Mouse (Mus musculus) stomach, embryonic 15.5 days (tissue): ENCODE measurements at regions not wholly inside any gene's neighbourhood (a gene's known extent, or its start where the extent isn't known, plus 50 kb on each side); places are given as distances from the start of the nearest gene placed in this dataset.

Experiments
- ATAC-seq: fragments of 200-750 bp; cut with Nextera tagmentation; 2 replicates; pipeline ENCODE4 v1.8.0; 2017; ENCODE audit warnings: low read depth, moderate number of reproducible peaks, moderate TSS enrichment; ENCODE audit not compliant: insufficient read depth, low FRiP score
- H3K27ac ChIP-seq: fragments of 300-500 bp; sonication (generic); 2 replicates; pipeline ENCODE4 v1.5.1; 2015; ENCODE audit warnings: mild to moderate bottlenecking, inconsistent platforms
- H3K27me3 ChIP-seq: fragments of 300-500 bp; sonication (generic); replicated peaks from 2 replicates; pipeline ENCODE4 v1.6.1; 2015; ENCODE audit warnings: inconsistent platforms
- H3K36me3 ChIP-seq: fragments of 300-500 bp; sonication (generic); 2 replicates; pipeline ENCODE4 v1.6.1; 2015; ENCODE audit warnings: inconsistent platforms
- H3K4me1 ChIP-seq: fragments of 300-500 bp; sonication (generic); 2 replicates; pipeline ENCODE4 v1.6.1; 2015; ENCODE audit warnings: inconsistent platforms
- H3K4me2 ChIP-seq: fragments of 300-500 bp; sonication (generic); 2 replicates; pipeline ENCODE4 v1.6.1; 2015; ENCODE audit warnings: mild to moderate bottlenecking, inconsistent platforms
- H3K4me3 ChIP-seq: fragments of 300-500 bp; sonication (generic); replicated peaks from 2 replicates; pipeline ENCODE4 v1.5.1; 2015; ENCODE audit warnings: inconsistent platforms
- H3K9ac ChIP-seq: fragments of 300-500 bp; sonication (generic); 2 replicates; pipeline ENCODE4 v1.6.1; 2015; ENCODE audit warnings: inconsistent platforms
- H3K9me3 ChIP-seq: fragments of 300-500 bp; sonication (generic); 2 replicates; pipeline ENCODE4 v1.6.1; 2016; ENCODE audit warnings: inconsistent platforms
- WGBS: fragments of 180-500 bp; shearing (Covaris S2); methylation state at CpG from one replicate; pipeline ENCODE4 v1.1.7; 2015; 5-methylcytosine and 5-hydroxymethylcytosine counted together

DNA sequence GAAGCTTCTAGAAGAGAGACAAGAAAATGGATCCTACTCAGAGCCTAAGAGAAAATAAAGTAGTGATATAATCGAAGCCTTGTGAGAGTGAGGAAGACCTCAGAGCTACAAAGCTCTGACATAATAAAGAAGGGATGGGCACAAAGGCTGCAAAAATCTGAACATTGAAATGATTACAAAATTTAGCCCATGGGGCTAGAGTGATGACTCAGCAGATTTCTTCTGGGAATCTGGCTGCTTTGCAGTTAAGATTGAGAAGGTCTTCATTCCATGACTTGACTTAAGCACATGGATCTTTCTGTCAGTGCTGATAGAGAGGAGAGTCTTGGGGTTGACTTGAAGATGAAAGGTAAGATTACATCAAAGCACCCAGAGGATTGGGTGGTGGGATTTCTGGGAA lies 633.3 kb upstream of the Gm19410 start:
- H3K27ac ChIP-seq = no peak overlapping the region
- H3K4me1 ChIP-seq = no peaks in the 10 kb centered on the region
- no peaks in the 10 kb centered on the region for H3K27me3 ChIP-seq
- H3K36me3 ChIP-seq = no peaks in the 10 kb centered on the region
- no peak overlapping the region for H3K4me3 ChIP-seq
- no peak overlapping the region for H3K4me2 ChIP-seq
- no peak for ATAC-seq
- H3K9me3 ChIP-seq = no peaks in the 10 kb centered on the region
- no peak overlapping the region for H3K9ac ChIP-seq
- WGBS = 91% methylated on average over 1 of the region's 1 CpGs

DNA sequence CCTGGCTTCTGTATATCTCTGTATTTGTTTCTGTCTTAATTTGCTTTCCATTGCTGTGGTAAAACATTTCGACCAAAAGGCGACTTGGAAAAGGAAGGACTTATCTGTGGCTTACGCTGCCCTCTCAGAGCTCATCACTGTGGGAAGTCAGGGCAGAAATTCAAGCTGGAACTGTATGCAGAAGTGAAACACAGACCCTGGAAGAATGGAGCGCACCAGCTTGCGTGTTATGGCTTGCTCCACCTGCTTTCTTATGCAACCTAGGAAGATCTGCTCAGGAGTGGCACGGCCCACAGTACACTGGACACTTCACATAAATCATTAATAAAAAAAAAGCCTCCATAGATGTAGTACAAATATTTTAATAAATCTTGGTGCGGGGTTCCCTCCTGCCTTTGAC lies 630.0 kb upstream of the Gm19410 start:
- Histone ChIP-seq H3K27ac (no peak overlapping the region), H3K4me1 (no peaks in the 10 kb centered on the region), H3K4me2 (no peak overlapping the region), H3K4me3 (no peak overlapping the region), H3K36me3 (no peaks in the 10 kb centered on the region), H3K9me3 (no peaks in the 10 kb centered on the region), H3K9ac (no peak overlapping the region), H3K27me3 (no peaks in the 10 kb centered on the region)
- 74% methylated on average over 7 of the region's 7 CpGs for WGBS
- ATAC-seq = no peak

- no peak overlapping the region for H3K4me2 ChIP-seq
- no peak overlapping the region for H3K4me3 ChIP-seq
- no peak overlapping the region for H3K27ac ChIP-seq
- 79% methylated on average over 3 of the region's 3 CpGs for WGBS
- H3K27me3 ChIP-seq = no peaks in the 10 kb centered on the region
- no peak overlapping the region for H3K9ac ChIP-seq
- ATAC-seq = no peak
- no peaks in the 10 kb centered on the region for H3K9me3 ChIP-seq
- no peaks in the 10 kb centered on the region for H3K4me1 ChIP-seq
- no peaks in the 10 kb centered on the region for H3K36me3 ChIP-seq
Observed at GRCm38 (mm10) chr8:35136643-35137042, 628.9 kb upstream of the Gm19410 start.

DNA sequence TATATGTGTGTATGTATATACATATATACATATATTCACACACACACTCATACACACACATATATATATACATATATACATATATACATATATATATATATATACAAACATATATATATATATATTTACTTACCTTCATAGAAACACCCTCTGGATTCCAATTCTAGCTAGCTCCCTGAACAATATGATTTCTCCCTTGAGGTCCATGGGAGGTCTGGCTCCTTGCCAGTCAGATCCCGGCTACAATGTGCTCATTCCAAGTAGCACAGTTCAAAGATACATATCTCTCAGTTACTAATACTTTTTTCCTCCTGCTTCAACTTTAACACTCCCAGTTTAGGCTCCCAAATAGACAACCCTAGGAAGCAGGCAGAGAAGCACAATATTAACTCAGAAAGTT lies 624.8 kb upstream of the Gm19410 start:
- H3K36me3 ChIP-seq = no peaks in the 10 kb centered on the region
- WGBS = 49% methylated on average over 1 of the region's 1 CpGs
- no peaks in the 10 kb centered on the region for H3K27me3 ChIP-seq
- no peak overlapping the region for H3K4me3 ChIP-seq
- H3K9ac ChIP-seq = no peak overlapping the region
- no peak for ATAC-seq
- no peak overlapping the region for H3K27ac ChIP-seq
- no peak overlapping the region for H3K4me2 ChIP-seq
- no peaks in the 10 kb centered on the region for H3K4me1 ChIP-seq
- no peaks in the 10 kb centered on the region for H3K9me3 ChIP-seq

DNA sequence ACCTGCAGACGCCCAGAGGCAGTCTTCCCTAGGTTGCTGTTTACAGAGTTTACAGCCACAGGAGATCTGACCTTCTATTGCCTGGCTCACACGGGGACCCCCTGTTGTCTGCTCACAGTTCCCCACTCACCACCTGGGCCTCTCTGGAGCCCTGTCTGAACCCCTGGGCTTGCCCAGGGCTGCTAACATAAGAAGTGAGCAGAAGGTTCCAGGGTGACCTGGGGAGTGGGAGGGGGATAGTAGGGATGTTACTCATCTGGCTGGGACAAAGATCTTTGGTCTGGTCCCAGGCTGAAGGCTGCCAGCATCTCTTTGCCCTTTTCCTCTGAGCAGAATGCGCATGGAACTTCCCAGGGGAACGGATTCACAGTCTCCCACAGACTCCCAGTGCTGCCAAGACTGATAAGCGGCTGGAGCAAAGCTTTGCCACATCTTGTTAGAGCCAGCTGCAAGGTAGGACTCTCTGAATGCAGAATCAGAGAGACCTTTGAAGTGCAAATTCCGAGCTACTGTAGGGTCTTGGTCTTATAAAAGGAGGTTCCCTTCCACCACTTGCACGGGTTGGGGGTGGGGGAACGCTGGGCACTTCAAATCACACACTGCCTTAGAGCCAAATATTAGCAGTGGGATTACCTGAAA lies 622.5 kb upstream of the Gm19410 start:
- Histone ChIP-seq H3K9ac (no peak overlapping the region), H3K27ac (no peak overlapping the region), H3K4me3 (no peak overlapping the region), H3K27me3 (no peaks in the 10 kb centered on the region), H3K4me1 (no peaks in the 10 kb centered on the region), H3K4me2 (no peak overlapping the region), H3K9me3 (no peaks in the 10 kb centered on the region), H3K36me3 (no peaks in the 10 kb centered on the region)
- 37% methylated on average over 8 of the region's 8 CpGs for WGBS
- ATAC-seq = no peak

DNA sequence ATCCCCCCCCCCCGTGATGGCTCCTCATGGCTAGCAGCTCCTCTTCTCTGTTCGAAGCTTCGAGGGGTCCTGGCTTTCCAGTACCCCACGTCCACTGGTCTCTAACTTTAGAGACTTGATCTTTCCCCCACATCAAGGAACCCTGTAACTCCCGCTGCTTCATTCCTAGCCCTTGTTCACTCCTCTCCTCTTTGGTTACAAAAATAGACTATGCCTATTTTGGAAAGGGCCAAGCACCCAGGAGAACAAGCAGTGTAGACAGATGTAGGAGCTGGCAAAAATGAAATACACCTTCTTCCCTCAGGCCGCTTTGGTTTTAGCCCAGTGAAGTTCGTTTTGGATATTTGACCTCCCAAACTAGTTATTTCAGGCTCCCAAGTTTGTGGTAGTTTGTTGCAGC lies 621.9 kb upstream of the Gm19410 start:
- H3K4me2 ChIP-seq = no peak overlapping the region
- H3K36me3 ChIP-seq = no peaks in the 10 kb centered on the region
- H3K9me3 ChIP-seq = no peaks in the 10 kb centered on the region
- no peaks in the 10 kb centered on the region for H3K27me3 ChIP-seq
- no peaks in the 10 kb centered on the region for H3K4me1 ChIP-seq
- no peak overlapping the region for H3K9ac ChIP-seq
- no peak overlapping the region for H3K27ac ChIP-seq
- 52% methylated on average over 7 of the region's 7 CpGs for WGBS
- no peak overlapping the region for H3K4me3 ChIP-seq
- no peak for ATAC-seq

- H3K9ac ChIP-seq = no peak overlapping the region
- H3K4me1 ChIP-seq = no peaks in the 10 kb centered on the region
- no peaks in the 10 kb centered on the region for H3K36me3 ChIP-seq
- 26% methylated on average over 4 of the region's 4 CpGs for WGBS
- H3K9me3 ChIP-seq = no peaks in the 10 kb centered on the region
- H3K4me2 ChIP-seq = no peak overlapping the region
- no peaks in the 10 kb centered on the region for H3K27me3 ChIP-seq
- ATAC-seq = no peak
- no peak overlapping the region for H3K4me3 ChIP-seq
- no peak overlapping the region for H3K27ac ChIP-seq
Observed at GRCm38 (mm10) chr8:35144401-35144800, 621.2 kb upstream of the Gm19410 start.

DNA sequence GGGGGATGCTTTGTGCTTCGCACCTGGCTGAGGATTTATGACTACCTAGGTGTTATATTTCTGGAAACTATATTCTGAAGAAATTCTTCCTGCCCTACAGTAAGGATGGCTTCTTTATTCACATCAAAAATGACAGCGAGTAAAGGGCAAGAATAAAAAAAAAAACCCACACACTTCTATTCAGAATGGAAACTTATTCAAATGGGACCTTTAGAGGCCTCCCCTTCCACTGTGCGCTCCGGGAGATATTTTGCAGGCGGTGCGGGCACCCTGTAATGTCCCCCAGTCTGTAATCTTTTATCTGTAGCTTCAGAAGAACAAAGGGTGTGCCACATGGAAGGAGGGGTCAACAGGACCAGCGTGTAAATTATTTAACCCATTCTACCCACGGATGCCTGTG lies 618.1 kb upstream of the Gm19410 start:
- Histone ChIP-seq H3K36me3 (no peaks in the 10 kb centered on the region), H3K27me3 (no peaks in the 10 kb centered on the region)

DNA sequence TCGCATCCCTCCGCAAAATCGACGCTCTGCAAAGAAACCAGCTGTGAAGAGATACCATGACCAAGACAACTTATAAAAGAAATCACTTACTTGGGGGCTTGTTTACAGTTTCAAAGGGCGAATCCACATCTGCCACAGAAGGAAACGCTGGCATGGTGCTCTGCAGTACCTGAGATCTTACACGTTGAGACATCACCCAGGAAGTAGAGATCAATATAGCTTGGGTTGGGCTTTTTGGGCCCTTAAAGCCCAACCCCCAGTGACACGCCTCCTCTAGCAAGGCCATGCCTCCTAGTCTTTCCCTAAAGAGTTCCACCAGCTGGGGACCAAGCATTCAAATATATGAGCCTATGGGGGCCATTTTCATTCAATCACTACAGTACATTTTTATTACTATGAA lies 617.6 kb upstream of the Gm19410 start:
- H3K4me1 ChIP-seq = no peaks in the 10 kb centered on the region
- H3K36me3 ChIP-seq = no peaks in the 10 kb centered on the region
- H3K27me3 ChIP-seq = no peaks in the 10 kb centered on the region
- 93% methylated on average over 8 of the region's 8 CpGs for WGBS
- H3K9me3 ChIP-seq = no peaks in the 10 kb centered on the region
- no peak overlapping the region for H3K27ac ChIP-seq
- no peak for ATAC-seq
- H3K4me3 ChIP-seq = no peak overlapping the region
- no peak overlapping the region for H3K9ac ChIP-seq
- no peak overlapping the region for H3K4me2 ChIP-seq

More for the DNA sequence above, 618.1 kb upstream of the Gm19410 start:
- no peak for ATAC-seq
- H3K9me3 ChIP-seq = no peaks in the 10 kb centered on the region
- no peaks in the 10 kb centered on the region for H3K4me1 ChIP-seq
- H3K4me2 ChIP-seq = no peak overlapping the region
- H3K9ac ChIP-seq = no peak overlapping the region
- WGBS = 89% methylated on average over 8 of the region's 8 CpGs
- no peak overlapping the region for H3K27ac ChIP-seq
- H3K4me3 ChIP-seq = no peak overlapping the region

DNA sequence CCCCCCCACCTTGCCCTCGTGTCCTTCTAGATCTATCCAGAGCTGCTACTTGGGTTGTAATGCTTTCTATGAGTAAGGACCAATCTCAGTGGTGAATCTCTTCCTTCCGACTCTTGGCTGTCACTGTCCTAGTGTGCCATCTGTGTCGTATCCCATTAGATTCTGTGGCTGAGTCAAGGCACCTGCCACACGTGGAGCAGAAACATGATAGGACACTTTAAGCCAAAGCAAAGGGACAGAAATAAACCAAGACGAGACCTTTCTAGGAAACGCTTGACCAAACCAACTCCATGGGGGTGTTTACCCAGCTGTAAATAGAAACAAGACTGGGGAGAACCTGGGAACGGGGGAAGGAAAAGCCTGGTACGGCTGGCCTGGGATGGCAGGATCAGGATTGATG lies 613.0 kb upstream of the Gm19410 start:
- WGBS = 53% methylated on average over 8 of the region's 8 CpGs
- Histone ChIP-seq H3K27me3 (no peaks in the 10 kb centered on the region), H3K27ac (no peak overlapping the region), H3K9me3 (no peaks in the 10 kb centered on the region), H3K4me1 (no peaks in the 10 kb centered on the region), H3K4me2 (no peak overlapping the region), H3K4me3 (no peak overlapping the region), H3K36me3 (no peaks in the 10 kb centered on the region), H3K9ac (no peak overlapping the region)
- no peak for ATAC-seq

DNA sequence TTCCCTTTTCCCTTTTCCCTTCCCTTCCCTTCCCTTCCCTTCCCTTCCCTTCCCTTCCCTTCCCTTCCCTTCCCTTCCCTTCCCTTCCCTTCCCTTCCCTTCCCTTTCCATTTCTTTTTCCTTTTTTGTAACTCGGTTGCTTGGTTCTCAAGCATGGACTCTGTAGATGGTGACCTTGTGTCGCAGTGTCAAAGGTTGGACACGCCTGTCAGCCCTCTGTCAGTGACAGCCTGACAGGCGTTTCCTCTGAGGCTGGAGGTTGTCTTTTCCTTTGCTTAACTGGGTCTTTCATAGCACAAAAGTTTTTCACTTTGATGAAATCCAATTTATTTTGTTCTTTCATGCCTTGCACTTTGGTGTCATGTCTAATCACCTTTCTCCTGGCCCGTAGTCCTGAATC lies 609.3 kb upstream of the Gm19410 start:
- Histone ChIP-seq H3K36me3 (no peaks in the 10 kb centered on the region), H3K9ac (no peak overlapping the region), H3K27me3 (no peaks in the 10 kb centered on the region), H3K4me1 (no peaks in the 10 kb centered on the region), H3K9me3 (no peaks in the 10 kb centered on the region), H3K27ac (no peak overlapping the region), H3K4me3 (no peak overlapping the region), H3K4me2 (no peak overlapping the region)
- no peak for ATAC-seq
- WGBS = 39% methylated on average over 5 of the region's 5 CpGs

DNA sequence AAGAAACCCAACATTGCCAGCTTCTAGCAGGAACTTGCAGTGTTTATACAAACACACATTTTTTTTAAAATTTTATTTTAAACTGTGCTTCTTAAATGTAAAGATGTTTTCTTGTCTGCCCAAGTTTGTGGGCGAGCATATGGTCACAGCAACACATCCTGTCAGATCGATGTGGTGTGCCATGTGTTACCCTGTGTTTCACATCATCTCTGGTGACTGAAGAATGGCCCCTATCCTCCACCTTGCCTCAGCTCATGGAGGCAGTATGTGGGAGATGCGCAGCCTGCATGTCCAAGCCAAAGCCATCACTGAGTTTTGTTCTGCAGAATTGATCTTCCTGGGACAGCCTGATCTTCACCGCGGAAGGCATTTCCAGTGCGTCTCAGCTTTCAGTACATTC lies 607.9 kb upstream of the Gm19410 start:
- no peaks in the 10 kb centered on the region for H3K27me3 ChIP-seq
- no peaks in the 10 kb centered on the region for H3K36me3 ChIP-seq
- H3K9ac ChIP-seq = no peak overlapping the region
- H3K4me1 ChIP-seq = no peaks in the 10 kb centered on the region
- 75% methylated on average over 6 of the region's 6 CpGs for whole genome bisulfite sequencing
- H3K27ac ChIP-seq = no peak overlapping the region
- no peaks in the 10 kb centered on the region for H3K9me3 ChIP-seq
- no peak for ATAC-seq
- no peak overlapping the region for H3K4me3 ChIP-seq
- no peak overlapping the region for H3K4me2 ChIP-seq

DNA sequence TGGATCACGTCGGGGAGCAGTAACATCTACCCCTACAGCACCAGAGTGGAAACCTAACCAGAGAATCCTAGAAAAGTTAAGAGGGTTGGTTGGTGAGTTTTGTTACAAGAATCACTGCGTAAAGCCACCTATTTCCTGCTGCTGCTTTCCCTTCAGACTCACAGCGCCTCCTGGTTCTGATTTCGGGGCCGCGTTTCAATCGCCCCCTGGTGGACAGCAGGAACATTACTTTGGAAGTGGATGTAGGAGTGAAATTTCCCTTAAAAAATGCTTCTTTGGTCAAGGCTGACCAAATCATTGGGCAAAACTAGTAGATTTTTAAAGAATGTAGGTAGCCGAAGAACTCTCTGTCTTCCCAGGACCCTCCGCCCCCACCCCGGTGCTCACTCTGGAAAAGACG lies 606.3 kb upstream of the Gm19410 start:
- 25% methylated on average over 12 of the region's 12 CpGs for WGBS
- no peaks in the 10 kb centered on the region for H3K27me3 ChIP-seq
- H3K9ac ChIP-seq = no peak overlapping the region
- H3K4me1 ChIP-seq = no peaks in the 10 kb centered on the region
- H3K4me3 ChIP-seq = no peak overlapping the region
- ATAC-seq = no peak
- no peak overlapping the region for H3K27ac ChIP-seq
- H3K9me3 ChIP-seq = no peaks in the 10 kb centered on the region
- no peaks in the 10 kb centered on the region for H3K36me3 ChIP-seq
- peak overlapping the region; percentile 34 for H3K4me2 ChIP-seq
